Comparison of ENCODE assay signal across 31 mouse cellular contexts in genomic region chr4:96161575-96161974, GRCm38 (mm10). TPM values are rescaled to one million over a fixed set of nuclear protein-coding genes. Genes with fewer than 3 reads are reported as not detected.
"Had no signal": no experiment of that assay in that cellular context is flagged by ENCODE, and none has a peak within 500 bp of the region (broad histone marks: within the 10 kb centered on the region; RNA-seq: fewer than 3 reads in every experiment).

No protein-coding gene starts in this region.

- H3K4me2 ChIP-seq: heart, embryonic 11.5 days; hindbrain, embryonic 12.5 days; hindbrain, embryonic 14.5 days; intestine, embryonic 15.5 days; limb, embryonic 12.5 days; liver, embryonic 13.5 days had no signal

- ATAC-seq: hindbrain, embryonic 16.5 days; inflammation-experienced regulatory T-cells, adult 6 months; intestine, embryonic 15.5 days; intestine, postnatal 0 days had no signal

- H3K4me3 ChIP-seq: gastrocnemius, adult 2 months; heart, adult 2 months; hindbrain, embryonic 10.5 days; hindbrain, embryonic 12.5 days; intestine, embryonic 15.5 days; layer of hippocampus, adult 2 months; left cerebral cortex, adult 2 months; limb, embryonic 10.5 days; limb, embryonic 12.5 days; liver, embryonic 13.5 days had no signal

- H3K27me3 ChIP-seq: hindbrain, embryonic 12.5 days; intestine, embryonic 15.5 days; limb, embryonic 12.5 days; liver, embryonic 13.5 days had no signal

- H3K4me1 ChIP-seq: hindbrain, embryonic 10.5 days; hindbrain, embryonic 12.5 days; intestine, embryonic 15.5 days; limb, embryonic 10.5 days; limb, embryonic 12.5 days; liver, embryonic 13.5 days had no signal

- H3K9ac ChIP-seq: hindbrain, embryonic 12.5 days; hindbrain, embryonic 14.5 days; intestine, embryonic 15.5 days; limb, embryonic 12.5 days; liver, embryonic 13.5 days had no signal

- H3K9me3 ChIP-seq: hindbrain, embryonic 10.5 days; hindbrain, embryonic 12.5 days; intestine, embryonic 15.5 days; limb, embryonic 10.5 days; limb, embryonic 12.5 days; liver, embryonic 13.5 days had no signal

- H3K27ac ChIP-seq: gastrocnemius, adult 2 months; heart, adult 2 months; hindbrain, embryonic 10.5 days; hindbrain, embryonic 12.5 days; hindbrain, embryonic 14.5 days; intestine, embryonic 15.5 days; layer of hippocampus, adult 2 months; left cerebral cortex, adult 2 months; limb, embryonic 10.5 days; limb, embryonic 12.5 days; liver, embryonic 13.5 days had no signal

- H3K36me3 ChIP-seq: hindbrain, embryonic 10.5 days; hindbrain, embryonic 12.5 days; intestine, embryonic 15.5 days; limb, embryonic 10.5 days; limb, embryonic 12.5 days; liver, embryonic 13.5 days had no signal

- DNase-seq: gastrocnemius, adult 2 months; gastrocnemius, postnatal 10 days; gastrocnemius, postnatal 25 days; heart, adult 11 months; heart, adult 2 months; heart, postnatal 10 days; heart, postnatal 4 days; kidney, adult 18-20 months; kidney, adult 8-10 months; kidney, postnatal 10 days; kidney, postnatal 25 days; kidney, postnatal 4 days; liver; liver, embryonic 13.5 days had no signal

RNA-seq across cellular contexts. Expression of gene Cyp2j12, which starts 20.6 kb away (rescaled TPM):
- polyA plus RNA-seq: heart, adult 2 months; heart, embryonic 11.5 days; heart, embryonic 14.5 days; heart, embryonic 16.5 days; hindbrain, embryonic 10.5 days; hindbrain, embryonic 12.5 days; hindbrain, embryonic 14.5 days; hindbrain, embryonic 16.5 days; inflammation-experienced regulatory T-cells, adult 6 months; intestine, embryonic 15.5 days; intestine, postnatal 0 days; kidney, embryonic 14.5 days; kidney, embryonic 16.5 days; limb, embryonic 10.5 days; limb, embryonic 12.5 days; limb, embryonic 14.5 days; liver, embryonic 13.5 days had no signal
